Mouse (Mus musculus) cortical plate, adult 2 months (tissue): ENCODE data around the gene Luc7l3.

ENCODE experiments used
- CTCF ChIP-seq: fragments of 200-500 bp; IDR thresholded peaks from 2 replicates; pipeline ENCODE4 v1.5.1; 2011; ENCODE audit warnings: mild to moderate bottlenecking, control low read depth, low read length; ENCODE audit not compliant: insufficient read depth; ENCODE audit errors: extremely low read depth
- POLR2A ChIP-seq: fragments of 200-500 bp; IDR thresholded peaks from 2 replicates; pipeline ENCODE4 v1.6.1; 2011; ENCODE audit warnings: mild to moderate bottlenecking, low read length, control low read depth; ENCODE audit not compliant: insufficient read depth; ENCODE audit errors: extremely low read depth

GRCm38 (mm10) chr11:94336551-94336950, 14.8 kb upstream of the Luc7l3 start:
- TF ChIP-seq CTCF (no peak), POLR2A (no peak)
